Mouse (Mus musculus): ENCODE results near the gene Tubb3. TPM values are rescaled to one million over a fixed set of nuclear protein-coding genes. Genes with fewer than 3 reads are reported as not detected.
"Not testable (repeated sequence)": the region's sequence is repeated elsewhere in the genome, so short reads cannot be mapped to it uniquely, and the experiment has no call there.

The Tubb3 gene
- polyA plus RNA-seq, 1 experiment from 2014 or later, result 0.20 TPM

DNA sequence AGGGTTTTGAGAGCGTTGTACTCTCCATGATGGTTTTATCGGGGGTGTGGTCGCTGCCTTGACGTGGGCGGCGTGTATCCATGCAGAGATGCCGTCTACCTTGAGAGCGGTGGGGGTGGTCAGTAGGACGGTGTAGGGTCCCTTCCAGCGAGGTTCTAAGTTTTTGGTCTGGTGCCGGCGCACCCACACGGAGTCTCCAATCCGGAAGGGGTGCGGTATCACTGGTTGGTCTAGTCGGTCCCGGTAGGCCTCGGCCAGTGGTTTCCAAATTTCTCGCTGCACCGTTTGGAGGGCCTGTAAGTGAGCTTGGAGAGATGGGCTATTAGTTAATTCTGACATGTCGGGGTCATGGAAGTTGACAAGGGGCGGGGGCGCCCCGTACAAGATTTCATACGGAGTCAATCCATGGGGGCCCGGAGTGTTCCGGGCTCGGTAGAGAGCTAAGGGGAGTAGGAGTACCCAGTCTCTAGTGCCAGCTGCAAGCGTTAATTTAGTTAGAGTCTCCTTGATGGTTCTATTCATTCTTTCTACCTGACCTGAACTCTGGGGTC is 17.2 kb downstream of the Tubb3 start:
- no peak overlapping the region for H3K27ac ChIP-seq (ENCODE audit: low read depth)
- H3K36me3 ChIP-seq (replicated peaks; ENCODE audit: insufficient read depth, low read length), result no peaks in the 10 kb centered on the region
- no peaks in the 10 kb centered on the region for H3K4me1 ChIP-seq (ENCODE audit: insufficient read depth)
- H3K4me3 ChIP-seq (ENCODE audit: low read depth, low read length), result no peak overlapping the region
- H3K9me3 ChIP-seq (ENCODE audit: low read length), result peaks cover 37% of the 10 kb centered on the region
- WGBS (ENCODE audit: insufficient replicate concordance), result 93% methylated on average over 28 of the region's 29 CpGs
- H3K27me3 ChIP-seq (ENCODE audit: insufficient read depth, low read length), result no peaks in the 10 kb centered on the region
- no peak for TF ChIP-seq EP300 (IDR thresholded peaks at IDR 0.05; ENCODE audit: low read depth)
- no peak for TF ChIP-seq CTCF (IDR thresholded peaks at IDR 0.05; ENCODE audit: low read depth)
- ATAC-seq (no peak), DNase-seq (peak; percentile 13)
- H3K4me2 ChIP-seq (ENCODE audit: low read depth, low read length), result no peak overlapping the region
- no peak overlapping the region for H3K9ac ChIP-seq (replicated peaks)

DNA sequence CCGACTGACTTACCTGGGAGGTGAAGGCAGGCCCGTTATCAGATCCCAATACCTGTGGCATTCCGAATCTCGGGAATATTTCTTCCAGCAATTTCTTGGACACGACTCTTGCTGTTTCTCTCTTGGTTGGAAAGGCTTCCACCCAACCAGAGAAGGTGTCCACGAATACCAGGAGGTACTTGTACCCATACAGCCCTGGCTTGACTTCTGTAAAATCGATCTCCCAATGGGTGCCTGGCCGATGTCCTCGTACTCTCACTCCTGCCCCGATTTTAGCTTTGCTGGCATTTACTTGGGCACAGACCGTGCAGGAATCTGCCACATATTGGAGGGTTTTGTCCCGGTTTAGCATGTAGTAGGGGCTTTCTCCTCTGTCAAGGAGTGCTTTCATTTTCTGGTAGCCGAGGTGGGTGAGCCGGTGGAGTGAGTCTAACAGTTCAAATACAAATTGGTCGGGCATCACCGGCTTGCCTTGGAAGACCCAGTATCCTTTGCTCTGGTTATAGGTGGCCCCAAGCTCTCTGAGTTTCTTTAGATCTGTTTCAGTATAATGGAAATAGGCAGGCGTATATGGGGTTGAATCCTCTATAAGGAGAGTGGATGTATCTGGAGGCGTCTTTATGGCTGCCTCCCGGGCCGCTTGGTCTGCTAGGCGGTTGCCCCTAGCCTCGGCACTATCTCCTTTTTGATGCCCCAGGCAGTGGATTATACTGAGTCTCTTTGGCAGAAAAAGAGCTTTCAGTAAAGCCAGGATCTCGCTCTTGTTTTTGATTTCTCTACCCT is 17.9 kb downstream of the Tubb3 start:
- H3K4me2 ChIP-seq (ENCODE audit: low read depth, low read length), result no peak overlapping the region
- no peak for ATAC-seq
- H3K9ac ChIP-seq (replicated peaks), result no peak overlapping the region
- no peaks in the 10 kb centered on the region for H3K4me1 ChIP-seq (ENCODE audit: insufficient read depth)
- no peaks in the 10 kb centered on the region for H3K27me3 ChIP-seq (ENCODE audit: insufficient read depth, low read length)
- WGBS (ENCODE audit: insufficient replicate concordance), result 91% methylated on average over 23 of the region's 23 CpGs
- H3K36me3 ChIP-seq (replicated peaks; ENCODE audit: insufficient read depth, low read length), result no peaks in the 10 kb centered on the region
- no peak overlapping the region for H3K4me3 ChIP-seq (ENCODE audit: low read depth, low read length)
- peaks cover 37% of the 10 kb centered on the region for H3K9me3 ChIP-seq (ENCODE audit: low read length)
- no peak overlapping the region for H3K27ac ChIP-seq (ENCODE audit: low read depth)
- no peak for DNase-seq
- TF ChIP-seq EP300 (IDR thresholded peaks at IDR 0.05; ENCODE audit: low read depth) (no peak), CTCF (IDR thresholded peaks at IDR 0.05; ENCODE audit: low read depth) (no peak)

- H3K27me3 ChIP-seq (ENCODE audit: insufficient read depth, low read length); H3K4me3 ChIP-seq (ENCODE audit: low read depth, low read length); H3K36me3 ChIP-seq (replicated peaks; ENCODE audit: insufficient read depth, low read length); H3K4me1 ChIP-seq (ENCODE audit: insufficient read depth); H3K9ac ChIP-seq (replicated peaks); H3K27ac ChIP-seq (ENCODE audit: low read depth); DNase-seq; ATAC-seq; H3K4me2 ChIP-seq (ENCODE audit: low read depth, low read length): not testable (repeated sequence)
- 89% methylated on average over 12 of the region's 15 CpGs for WGBS (ENCODE audit: insufficient replicate concordance)
- peaks cover 37% of the 10 kb centered on the region for H3K9me3 ChIP-seq (ENCODE audit: low read length)
Observed at GRCm38 (mm10) chr8:123429722-123430013, 18.4 kb downstream of the Tubb3 start.

GRCm38 (mm10) chr8:123430936-123431335 is 19.7 kb downstream of the Tubb3 start:
- not testable (repeated sequence) for H3K27me3 ChIP-seq (ENCODE audit: insufficient read depth, low read length); H3K4me1 ChIP-seq (ENCODE audit: insufficient read depth); H3K4me2 ChIP-seq (ENCODE audit: low read depth, low read length); H3K36me3 ChIP-seq (replicated peaks; ENCODE audit: insufficient read depth, low read length); H3K27ac ChIP-seq (ENCODE audit: low read depth); H3K4me3 ChIP-seq (ENCODE audit: low read depth, low read length); DNase-seq; H3K9ac ChIP-seq (replicated peaks); ATAC-seq
- 78% methylated on average over 8 of the region's 8 CpGs for WGBS (ENCODE audit: insufficient replicate concordance)
- peaks cover 37% of the 10 kb centered on the region for H3K9me3 ChIP-seq (ENCODE audit: low read length)

DNA sequence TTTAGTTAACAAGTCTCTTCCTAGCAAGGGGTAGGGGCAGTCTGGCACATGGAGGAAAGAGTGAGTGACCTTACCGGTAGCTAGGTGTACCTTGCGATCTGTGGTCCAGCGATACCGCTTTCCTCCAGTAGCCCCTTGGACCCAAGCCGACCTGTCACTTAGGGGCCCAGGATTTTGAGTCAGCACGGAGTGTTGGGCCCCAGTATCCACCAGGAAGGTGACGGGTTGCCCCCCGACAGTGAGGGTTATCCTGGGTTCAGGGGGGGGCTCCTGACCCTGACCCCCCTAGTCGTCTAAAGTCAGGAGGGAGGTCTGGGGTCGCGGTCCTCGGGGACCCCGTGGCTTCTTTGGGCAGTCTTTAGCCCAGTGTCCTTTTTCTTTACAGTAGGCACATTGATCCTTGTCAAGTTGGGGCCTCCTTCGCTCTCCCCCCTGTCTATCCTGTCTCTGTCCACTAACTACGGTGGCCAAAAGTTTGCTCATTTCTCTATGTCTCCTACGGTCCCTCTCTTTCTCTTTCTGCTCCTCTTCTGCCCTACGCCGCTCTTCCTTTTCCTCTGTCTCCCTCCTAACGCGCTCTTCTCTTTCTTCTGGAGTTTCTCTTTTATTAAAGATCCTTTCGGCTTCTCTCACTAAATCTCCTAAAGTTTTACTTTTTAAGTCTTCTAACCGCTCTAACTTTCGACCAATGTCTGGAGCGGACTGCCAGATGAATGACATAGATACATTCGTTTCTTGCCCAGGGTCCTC is 20.6 kb downstream of the Tubb3 start:
- WGBS (ENCODE audit: insufficient replicate concordance), result 92% methylated on average over 25 of the region's 25 CpGs
- no peak for DNase-seq
- Histone ChIP-seq H3K27me3 (ENCODE audit: insufficient read depth, low read length) (no peaks in the 10 kb centered on the region), H3K36me3 (replicated peaks; ENCODE audit: insufficient read depth, low read length) (no peaks in the 10 kb centered on the region), H3K4me3 (ENCODE audit: low read depth, low read length) (no peak overlapping the region), H3K9ac (replicated peaks) (no peak overlapping the region), H3K4me2 (ENCODE audit: low read depth, low read length) (no peak overlapping the region), H3K27ac (ENCODE audit: low read depth) (no peak overlapping the region), H3K4me1 (ENCODE audit: insufficient read depth) (no peaks in the 10 kb centered on the region), H3K9me3 (ENCODE audit: low read length) (peaks cover 30% of the 10 kb centered on the region)
- ATAC-seq, result no peak
- TF ChIP-seq CTCF (IDR thresholded peaks at IDR 0.05; ENCODE audit: low read depth), result no peak
- TF ChIP-seq EP300 (IDR thresholded peaks at IDR 0.05; ENCODE audit: low read depth), result no peak

- no peaks in the 10 kb centered on the region for H3K36me3 ChIP-seq (replicated peaks; ENCODE audit: insufficient read depth, low read length)
- no peak overlapping the region for H3K4me2 ChIP-seq (ENCODE audit: low read depth, low read length)
- 85% methylated on average over 16 of the region's 16 CpGs for WGBS (ENCODE audit: insufficient replicate concordance)
- no peaks in the 10 kb centered on the region for H3K4me1 ChIP-seq (ENCODE audit: insufficient read depth)
- H3K9me3 ChIP-seq (ENCODE audit: low read length), result peaks cover 25% of the 10 kb centered on the region
- TF ChIP-seq EP300 (IDR thresholded peaks at IDR 0.05; ENCODE audit: low read depth) (no peak), CTCF (IDR thresholded peaks at IDR 0.05; ENCODE audit: low read depth) (no peak)
- DNase-seq (no peak), ATAC-seq (no peak)
- H3K27ac ChIP-seq (ENCODE audit: low read depth), result no peak overlapping the region
- H3K4me3 ChIP-seq (ENCODE audit: low read depth, low read length), result no peak overlapping the region
- H3K27me3 ChIP-seq (ENCODE audit: insufficient read depth, low read length), result no peaks in the 10 kb centered on the region
- no peak overlapping the region for H3K9ac ChIP-seq (replicated peaks)
Observed at GRCm38 (mm10) chr8:123432381-123432780, 21.2 kb downstream of the Tubb3 start.

DNA sequence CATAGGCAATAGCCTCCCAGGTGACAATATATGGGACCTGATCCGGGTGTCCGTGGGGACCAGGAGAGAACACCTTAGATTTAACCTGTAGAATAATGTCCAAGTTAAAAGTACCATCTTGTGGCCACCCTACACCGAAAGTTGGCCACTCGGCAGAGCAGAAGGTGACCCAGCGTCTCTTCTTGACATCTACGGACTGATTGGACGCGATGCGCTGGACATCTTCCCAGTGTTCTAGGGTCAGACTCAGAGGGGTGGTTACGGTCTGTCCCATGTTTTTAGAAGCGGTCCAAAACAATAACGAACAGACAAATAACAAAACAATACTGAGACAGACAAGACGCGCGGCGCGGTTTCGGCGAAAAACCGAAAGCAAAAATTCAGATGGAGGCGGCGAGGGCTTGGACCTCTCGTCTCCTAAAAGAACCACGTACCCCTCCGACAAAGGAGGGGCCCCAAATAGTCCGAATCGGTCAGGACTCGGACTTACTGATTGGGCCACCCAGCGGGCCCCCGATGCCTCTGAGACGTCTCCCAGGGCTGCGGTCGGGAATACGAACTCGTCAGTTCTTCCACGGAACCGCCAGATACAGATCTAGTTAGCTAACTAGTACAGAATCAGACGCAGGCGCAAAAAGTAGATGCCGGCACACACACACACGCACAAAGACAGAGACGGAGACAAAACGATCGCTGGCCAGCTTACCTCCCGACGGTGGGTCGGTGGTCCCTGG is 22.2 kb downstream of the Tubb3 start:
- H3K4me3 ChIP-seq (ENCODE audit: low read depth, low read length); H3K27me3 ChIP-seq (ENCODE audit: insufficient read depth, low read length); ATAC-seq; DNase-seq; H3K9ac ChIP-seq (replicated peaks); H3K36me3 ChIP-seq (replicated peaks; ENCODE audit: insufficient read depth, low read length); H3K4me1 ChIP-seq (ENCODE audit: insufficient read depth); H3K27ac ChIP-seq (ENCODE audit: low read depth); H3K4me2 ChIP-seq (ENCODE audit: low read depth, low read length): not testable (repeated sequence)
- WGBS (ENCODE audit: insufficient replicate concordance), result 92% methylated on average over 38 of the region's 47 CpGs
- H3K9me3 ChIP-seq (ENCODE audit: low read length), result peaks cover 14% of the 10 kb centered on the region
